Mouse (Mus musculus) myocyte (in vitro differentiated cells): ENCODE results near the gene Iars.

Experiments used
- CEBPB ChIP-seq: IDR thresholded peaks from 2 replicates; pipeline ENCODE4 v1.6.1; 2011; ENCODE audit warnings: mild to moderate bottlenecking, moderate library complexity; ENCODE audit not compliant: poor library complexity, insufficient read depth, severe bottlenecking
- E2F4 ChIP-seq: IDR thresholded peaks from one replicate; pipeline ENCODE4 v1.6.1; 2011; ENCODE audit warnings: mild to moderate bottlenecking, control low read depth, moderate library complexity; ENCODE audit not compliant: insufficient read depth
- MAX ChIP-seq: IDR thresholded peaks from one replicate; pipeline ENCODE4 v1.6.1; 2011; ENCODE audit warnings: low read depth, mild to moderate bottlenecking, control low read depth
- MYOD1 ChIP-seq, 3 experiments: IDR thresholded peaks; one replicate each; pipeline ENCODE4 v1.6.1; 2011; ENCODE audit warnings: control low read depth in 2 of 3, low read depth in 2 of 3, mild to moderate bottlenecking in 2 of 3, moderate library complexity in 1 of 3; ENCODE audit not compliant: insufficient read length in 2 of 3, control insufficient read depth in 1 of 3
- MYOG ChIP-seq, 3 experiments: IDR thresholded peaks; one replicate each; pipeline ENCODE4 v1.6.1; 2011; ENCODE audit warnings: control low read depth in 2 of 3, low read depth in 2 of 3, mild to moderate bottlenecking in 2 of 3; ENCODE audit not compliant: insufficient read length in 2 of 3, control insufficient read depth in 1 of 3, insufficient read depth in 1 of 3
- POLR2A ChIP-seq: IDR thresholded peaks from one replicate; pipeline ENCODE4 v1.6.1; 2011; ENCODE audit warnings: low read depth, mild to moderate bottlenecking, control low read depth, moderate library complexity; ENCODE audit not compliant: insufficient read length
- POLR2AphosphoS2 ChIP-seq: IDR thresholded peaks from one replicate; pipeline ENCODE4 v1.6.1; 2011; ENCODE audit warnings: low read depth, control low read depth; ENCODE audit not compliant: insufficient read length
- REST ChIP-seq: IDR thresholded peaks from one replicate; pipeline ENCODE4 v1.6.1; 2011; ENCODE audit warnings: mild to moderate bottlenecking, control low read depth, moderate library complexity; ENCODE audit not compliant: insufficient read depth, insufficient read length
- SRF ChIP-seq: IDR thresholded peaks from one replicate; pipeline ENCODE4 v1.6.1; 2011; ENCODE audit warnings: low read depth; ENCODE audit not compliant: control insufficient read depth, insufficient read length
- TCF12 ChIP-seq: IDR thresholded peaks from one replicate; pipeline ENCODE4 v1.6.1; 2011; ENCODE audit warnings: mild to moderate bottlenecking, control low read depth; ENCODE audit not compliant: poor library complexity, insufficient read depth, severe bottlenecking
- TCF3 ChIP-seq: IDR thresholded peaks from one replicate; pipeline ENCODE4 v1.6.1; 2011; ENCODE audit warnings: low read depth, control low read depth; ENCODE audit not compliant: insufficient read length
- USF1 ChIP-seq: IDR thresholded peaks from one replicate; pipeline ENCODE4 v1.6.1; 2011; ENCODE audit warnings: low read depth, mild to moderate bottlenecking, control low read depth, moderate library complexity

- TF ChIP-seq POLR2A (no peak), USF1 (no peak), E2F4 (no peak), MYOD1 (IDR thresholded peaks at IDR 0.05; ENCODE audit: control insufficient read depth in 1 of 3, insufficient read length in 2 of 3, low read depth in 2 of 3) (peak in 1 of 3 experiments; percentile 84), MAX (no peak), TCF3 (no peak), POLR2AphosphoS2 (no peak), TCF12 (no peak), CEBPB (no peak), MYOG (IDR thresholded peaks at IDR 0.05; ENCODE audit: control insufficient read depth in 1 of 3, insufficient read depth in 1 of 3, insufficient read length in 2 of 3, low read depth in 2 of 3) (peak in 1 of 3 experiments; percentile 49), SRF (no peak), REST (no peak)
These were observed 84.4 kb downstream of the Iars start for GRCm38 (mm10) chr13:49766269-49766668.
